Mouse (Mus musculus) embryonic facial prominence, embryonic 14.5 days (tissue): ENCODE measurements around the gene Acer3. TPM values are rescaled to one million over a fixed set of nuclear protein-coding genes. Genes with fewer than 3 reads are reported as not detected.

ENCODE experiments used
- ATAC-seq: fragments of 200-750 bp; cut with Nextera tagmentation; 2 replicates; pipeline ENCODE4 v1.8.0; 2017; ENCODE audit warnings: low read depth, moderate number of reproducible peaks, moderate TSS enrichment
- DNase-seq: peaks from one replicate; pipeline ENCODE4 v3.0.0-alpha.2; 2015; ENCODE audit warnings: low spot score
- H3K27ac ChIP-seq: fragments of 300-500 bp; sonication (generic); replicated peaks from 2 replicates; pipeline ENCODE4 v1.5.1; 2014; ENCODE audit warnings: low read depth, mild to moderate bottlenecking, low read length, moderate library complexity
- H3K27me3 ChIP-seq: fragments of 300-500 bp; sonication (generic); replicated peaks from 2 replicates; pipeline ENCODE4 v1.6.1; 2014; ENCODE audit warnings: low read length; ENCODE audit not compliant: control insufficient read depth, insufficient read depth
- H3K36me3 ChIP-seq: fragments of 300-500 bp; sonication (generic); 2 replicates; pipeline ENCODE4 v1.6.1; 2014; ENCODE audit warnings: low read length, mixed read lengths; ENCODE audit not compliant: control insufficient read depth, insufficient read depth
- H3K4me1 ChIP-seq: fragments of 300-500 bp; sonication (generic); 2 replicates; pipeline ENCODE4 v1.6.1; 2014; ENCODE audit warnings: antibody characterized with exemption, low read length; ENCODE audit not compliant: control insufficient read depth, insufficient read depth
- H3K4me2 ChIP-seq: fragments of 300-500 bp; sonication (generic); 2 replicates; pipeline ENCODE4 v1.6.1; 2014; ENCODE audit warnings: low read depth, mild to moderate bottlenecking, low read length, moderate library complexity, mixed read lengths
- H3K4me3 ChIP-seq: fragments of 300-500 bp; sonication (generic); 2 replicates; pipeline ENCODE4 v1.5.1; 2014; ENCODE audit warnings: low read depth, mild to moderate bottlenecking, low read length
- H3K9ac ChIP-seq: fragments of 300-500 bp; sonication (generic); 2 replicates; pipeline ENCODE4 v1.6.1; 2014; ENCODE audit warnings: low read depth, mild to moderate bottlenecking, low read length, moderate library complexity, mixed read lengths
- H3K9me3 ChIP-seq: fragments of 300-500 bp; sonication (generic); 2 replicates; pipeline ENCODE4 v1.6.1; 2016; ENCODE audit warnings: low read length; ENCODE audit not compliant: control insufficient read depth
- WGBS: fragments of 180-500 bp; shearing (Covaris S2); extraction: QIAGEN DNeasy Blood & Tissue Kit; methylation state at CpG from one replicate; pipeline ENCODE4 v1.1.7; 2014; 5-methylcytosine and 5-hydroxymethylcytosine counted together
- polyA plus RNA-seq: library from polyadenylated mRNA; unstranded; fragments of >200 nt; fragmentation: Nextera tagmentation; extraction: Ambion mirVana; gene quantifications from 2 replicates; pipeline ENCODE4 v1.2.1, GENCODE M21; 2014

Acer3 gene
- polyA plus RNA-seq, 1 experiment from 2014 or later = 34.3 TPM

DNA sequence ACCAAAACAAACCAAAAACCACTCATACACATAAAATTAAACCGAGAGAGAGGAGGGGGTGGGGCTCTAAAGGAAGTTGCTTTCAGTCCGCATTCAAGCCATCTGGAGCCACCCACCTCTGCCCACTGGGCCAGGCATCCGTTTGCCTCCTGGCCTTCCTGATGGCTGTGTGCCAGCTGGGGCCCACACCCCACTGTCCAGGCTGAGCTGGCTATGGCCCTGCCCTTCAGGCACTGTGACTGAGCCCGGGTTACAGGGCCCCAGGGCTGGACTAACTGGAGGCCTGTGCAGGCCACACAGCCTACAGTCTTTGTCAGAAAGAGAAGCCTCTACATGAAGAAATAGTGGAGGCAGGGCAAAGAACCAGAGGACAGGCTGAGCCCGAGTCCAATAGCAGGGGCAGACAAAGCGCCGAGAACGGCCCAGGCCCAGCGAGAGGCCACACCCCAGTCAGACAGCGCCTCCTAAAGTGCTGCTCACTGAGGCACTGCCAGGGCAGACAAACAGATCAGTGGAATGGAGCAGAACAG lies 155.9 kb downstream of the Acer3 start:
- H3K4me3 ChIP-seq = no peak overlapping the region
- H3K27ac ChIP-seq = 0 out of 2 replicates have a peak overlapping the region, but pooled peaks have one; percentile 41
- H3K4me2 ChIP-seq = no peak overlapping the region
- no peak overlapping the region; the same call in 1 of the 2 replicates for H3K9ac ChIP-seq
- 47% methylated on average over 10 of the region's 10 CpGs for WGBS
- H3K27me3 ChIP-seq = no peaks in the 10 kb centered on the region
- ATAC-seq = peak; percentile 26; the same call in 1 of the 2 replicates
- H3K9me3 ChIP-seq = no peaks in the 10 kb centered on the region
- DNase-seq = peak; percentile 51
- H3K4me1 ChIP-seq = peaks cover 16% of the 10 kb centered on the region
- H3K36me3 ChIP-seq = no peaks in the 10 kb centered on the region

DNA sequence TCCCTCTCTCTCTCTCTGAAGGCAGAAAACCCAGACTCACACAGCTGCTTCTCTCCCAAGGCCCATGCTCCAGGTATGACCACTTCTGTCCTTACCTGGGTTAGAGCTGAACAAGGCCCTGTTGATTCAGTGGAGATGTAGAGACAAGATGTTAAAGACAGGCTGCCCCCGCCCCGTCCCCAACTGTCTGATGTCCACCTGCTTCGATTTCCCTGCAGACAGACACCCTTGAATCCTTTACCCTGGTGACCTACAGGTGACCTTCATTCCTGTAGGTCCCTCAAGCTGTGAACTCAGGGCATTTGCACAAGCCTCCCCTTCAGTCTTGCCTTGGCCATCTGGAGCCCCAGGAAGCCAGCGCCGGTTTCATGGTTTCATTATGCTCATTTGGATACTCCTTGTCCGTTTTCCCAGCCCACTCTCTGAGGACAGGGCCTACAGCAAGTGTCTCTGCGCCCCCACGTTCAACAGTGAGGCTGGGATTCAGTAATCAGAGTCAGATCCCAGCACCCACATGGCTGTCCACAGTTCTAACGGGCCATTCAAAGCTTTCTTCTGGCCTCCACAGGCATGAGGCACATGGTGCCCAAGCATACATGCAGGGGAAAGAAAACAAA lies 156.5 kb downstream of the Acer3 start:
- H3K4me1 ChIP-seq = peaks cover 16% of the 10 kb centered on the region
- no peak overlapping the region for H3K4me2 ChIP-seq
- DNase-seq = no peak
- no peak overlapping the region for H3K4me3 ChIP-seq
- no peak for ATAC-seq
- no peaks in the 10 kb centered on the region for H3K36me3 ChIP-seq
- 62% methylated on average over 9 of the region's 9 CpGs for WGBS
- no peaks in the 10 kb centered on the region for H3K27me3 ChIP-seq
- H3K9me3 ChIP-seq = no peaks in the 10 kb centered on the region
- H3K9ac ChIP-seq = no peak overlapping the region
- H3K27ac ChIP-seq = 0 out of 2 replicates have a peak overlapping the region, but pooled peaks have one; percentile 6

DNA sequence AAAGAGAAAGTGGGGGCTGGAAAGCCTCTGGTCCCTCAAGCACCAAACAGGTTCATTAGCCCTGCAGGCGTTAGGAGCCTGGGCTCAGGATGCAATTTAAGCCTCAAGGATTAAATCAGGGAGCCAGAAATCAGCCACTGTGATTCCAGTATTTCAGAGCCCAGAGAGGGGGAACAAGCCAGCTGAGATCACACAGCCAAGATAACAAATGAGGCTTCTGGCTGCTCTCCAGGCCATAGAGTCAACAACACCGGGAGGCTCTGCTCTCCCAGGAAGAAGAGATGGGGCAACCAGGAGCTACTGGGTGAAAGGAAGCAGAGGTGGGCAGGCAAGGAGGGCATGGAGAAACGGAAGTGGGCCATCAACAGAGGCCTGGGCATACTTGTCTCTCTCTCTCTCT lies 157.3 kb downstream of the Acer3 start:
- Histone ChIP-seq H3K36me3 (no peaks in the 10 kb centered on the region), H3K27me3 (no peaks in the 10 kb centered on the region), H3K4me2 (no peak overlapping the region), H3K27ac (no peak overlapping the region), H3K9me3 (no peaks in the 10 kb centered on the region), H3K4me1 (peaks cover 16% of the 10 kb centered on the region), H3K4me3 (no peak overlapping the region), H3K9ac (no peak overlapping the region)
- WGBS = 56% methylated on average over 3 of the region's 3 CpGs
- DNase-seq (no peak), ATAC-seq (no peak)

DNA sequence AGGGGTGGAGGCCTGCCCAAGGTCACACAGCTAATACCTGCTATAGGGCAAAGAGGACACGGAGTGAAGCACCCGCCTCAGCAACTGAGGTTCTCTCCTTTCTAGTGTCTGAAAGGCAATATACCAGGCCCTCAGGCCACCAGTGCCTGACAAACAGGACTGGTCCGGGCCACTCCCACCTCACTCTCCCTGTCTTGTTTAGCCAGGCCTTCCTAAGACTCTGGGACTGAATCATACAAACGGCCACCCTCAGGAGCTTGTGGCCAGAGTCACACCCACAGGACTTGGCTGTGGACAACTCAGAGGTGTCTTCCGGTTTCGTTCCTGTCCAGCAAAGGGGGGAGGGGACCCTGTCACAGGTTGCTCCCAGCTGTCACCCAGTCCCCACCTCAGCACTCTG lies 158.8 kb downstream of the Acer3 start:
- H3K4me1 ChIP-seq = peaks cover 16% of the 10 kb centered on the region
- H3K27me3 ChIP-seq = no peaks in the 10 kb centered on the region
- WGBS = 76% methylated on average over 6 of the region's 6 CpGs
- no peaks in the 10 kb centered on the region for H3K9me3 ChIP-seq
- H3K36me3 ChIP-seq = no peaks in the 10 kb centered on the region
- no peak overlapping the region for H3K4me2 ChIP-seq
- no peak overlapping the region for H3K4me3 ChIP-seq
- no peak overlapping the region for H3K9ac ChIP-seq
- ATAC-seq (no peak), DNase-seq (no peak)
- no peak overlapping the region for H3K27ac ChIP-seq

DNA sequence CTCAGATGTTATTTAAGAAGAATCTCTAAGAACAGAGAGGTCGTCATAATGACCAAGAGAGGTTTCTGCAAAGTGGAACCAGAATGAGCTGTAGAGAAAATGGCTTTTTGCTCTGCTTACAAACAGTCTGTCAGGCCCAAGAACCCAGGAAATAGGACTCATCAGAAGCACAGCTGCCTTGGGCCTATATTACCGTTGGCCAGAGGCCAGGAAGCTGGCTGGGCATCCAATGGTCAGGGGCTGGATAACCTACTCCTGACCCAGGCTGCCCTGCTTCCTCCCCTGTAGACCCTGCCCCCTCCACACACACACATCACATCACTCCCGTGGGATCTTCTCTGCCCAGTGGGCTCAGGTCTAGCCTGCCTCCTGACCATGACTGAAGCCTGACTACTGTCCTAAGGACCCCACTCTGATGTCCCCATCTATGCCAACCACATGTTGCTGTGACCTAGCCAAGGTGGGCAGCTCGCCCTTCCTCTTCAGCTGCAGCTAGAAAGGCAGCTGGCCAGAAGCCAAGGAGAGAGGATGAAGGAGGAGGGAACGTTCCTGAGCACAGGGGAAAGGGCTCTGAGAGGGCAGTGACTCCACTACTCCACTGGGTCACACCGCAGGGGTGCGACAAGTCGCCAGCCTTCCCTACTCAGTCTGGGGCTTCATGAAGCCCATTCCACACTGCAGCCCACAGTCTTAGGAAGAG lies 160.8 kb downstream of the Acer3 start:
- no peak for ATAC-seq
- no peak overlapping the region for H3K4me2 ChIP-seq
- no peak overlapping the region for H3K27ac ChIP-seq

DNA sequence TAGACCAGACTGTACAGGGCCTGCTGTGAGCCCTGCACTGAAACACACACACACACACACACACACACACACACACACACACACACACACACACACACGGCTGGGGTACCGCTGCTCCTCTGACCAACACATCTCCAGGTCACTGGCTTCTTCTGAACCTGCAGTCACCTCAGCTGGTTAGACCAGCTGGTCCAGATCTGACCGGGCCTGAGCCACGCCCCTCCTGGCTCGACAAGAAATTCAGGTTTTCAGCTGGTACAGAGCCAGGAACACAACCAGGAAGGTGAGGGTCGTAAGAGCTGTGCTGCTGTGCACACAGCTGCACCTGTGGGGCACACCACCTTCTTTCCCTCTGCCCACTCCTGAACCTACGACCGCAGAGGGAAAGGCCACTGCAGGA lies 162.5 kb downstream of the Acer3 start:
- ATAC-seq (peak; percentile 42; the same call in 1 of the 2 replicates), DNase-seq (no peak)
- H3K27ac ChIP-seq = 0 out of 2 replicates have a peak overlapping the region, but pooled peaks have one; percentile 6

More for the DNA sequence above, 160.8 kb downstream of the Acer3 start:
- no peaks in the 10 kb centered on the region for H3K36me3 ChIP-seq
- no peaks in the 10 kb centered on the region for H3K27me3 ChIP-seq
- 40% methylated on average over 7 of the region's 8 CpGs for WGBS
- H3K4me1 ChIP-seq = peaks cover 12% of the 10 kb centered on the region
- no peaks in the 10 kb centered on the region for H3K9me3 ChIP-seq
- DNase-seq = no peak
- no peak overlapping the region for H3K4me3 ChIP-seq
- no peak overlapping the region for H3K9ac ChIP-seq

DNA sequence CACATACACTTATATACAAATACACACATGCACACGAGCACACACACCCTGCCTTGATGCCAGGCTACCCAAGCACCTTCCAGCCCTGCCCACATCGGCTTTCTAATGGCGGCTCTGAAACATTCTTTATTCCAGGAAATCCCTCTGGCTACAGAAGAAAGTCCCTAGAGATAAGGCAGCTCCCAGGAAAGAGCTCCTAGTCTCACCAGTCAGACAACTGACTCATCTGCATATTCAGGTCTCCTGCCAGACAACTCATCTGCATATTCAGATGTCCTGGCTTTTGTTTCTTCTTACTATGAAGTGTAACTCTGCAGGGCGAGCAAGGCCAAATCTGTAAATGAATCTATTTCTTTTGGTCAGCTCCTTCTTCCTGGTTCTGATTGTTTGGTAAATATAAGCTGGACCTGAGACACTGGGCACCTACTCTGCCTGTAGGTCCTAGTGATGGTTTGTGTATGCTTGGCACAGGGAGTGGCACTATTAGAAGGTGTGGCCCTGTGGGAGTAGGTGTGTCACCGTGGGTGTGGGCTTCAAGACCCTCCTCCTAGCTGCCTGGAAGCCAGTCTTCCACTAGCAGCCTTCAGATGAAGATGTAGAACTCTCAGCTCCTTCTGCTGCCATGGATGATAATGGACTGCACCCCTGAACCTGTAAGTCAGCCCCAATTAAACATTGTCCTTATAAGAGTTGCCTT lies 163.2 kb downstream of the Acer3 start:
- 48% methylated on average over 5 of the region's 5 CpGs for WGBS
- Histone ChIP-seq H3K27ac (no peak overlapping the region), H3K9ac (no peak overlapping the region), H3K9me3 (no peaks in the 10 kb centered on the region), H3K4me2 (no peak overlapping the region), H3K4me3 (no peak overlapping the region), H3K4me1 (0 out of 2 replicates have a peak, but pooled peaks cover 4% of the 10 kb centered on the region), H3K36me3 (no peaks in the 10 kb centered on the region), H3K27me3 (no peaks in the 10 kb centered on the region)
- ATAC-seq = no peak
- DNase-seq = no peak

More for the DNA sequence above, 162.5 kb downstream of the Acer3 start:
- WGBS = 43% methylated on average over 8 of the region's 8 CpGs
- H3K4me1 ChIP-seq = 0 out of 2 replicates have a peak, but pooled peaks cover 4% of the 10 kb centered on the region
- H3K9ac ChIP-seq = no peak overlapping the region
- no peaks in the 10 kb centered on the region for H3K9me3 ChIP-seq
- H3K27me3 ChIP-seq = no peaks in the 10 kb centered on the region
- H3K36me3 ChIP-seq = no peaks in the 10 kb centered on the region
- H3K4me3 ChIP-seq = no peak overlapping the region
- H3K4me2 ChIP-seq = no peak overlapping the region; the same call in 1 of the 2 replicates
